Mouse (Mus musculus) urinary bladder, postnatal 14 days (tissue): ENCODE measurements at regions not wholly inside any gene's neighbourhood (a gene's known extent, or its start where the extent isn't known, plus 50 kb on each side); places are given as distances from the start of the nearest gene placed in this dataset.

Source experiments
- DNase-seq: peaks from one replicate; pipeline ENCODE4 v3.0.0; 2021; ENCODE audit warnings: low spot score

DNA sequence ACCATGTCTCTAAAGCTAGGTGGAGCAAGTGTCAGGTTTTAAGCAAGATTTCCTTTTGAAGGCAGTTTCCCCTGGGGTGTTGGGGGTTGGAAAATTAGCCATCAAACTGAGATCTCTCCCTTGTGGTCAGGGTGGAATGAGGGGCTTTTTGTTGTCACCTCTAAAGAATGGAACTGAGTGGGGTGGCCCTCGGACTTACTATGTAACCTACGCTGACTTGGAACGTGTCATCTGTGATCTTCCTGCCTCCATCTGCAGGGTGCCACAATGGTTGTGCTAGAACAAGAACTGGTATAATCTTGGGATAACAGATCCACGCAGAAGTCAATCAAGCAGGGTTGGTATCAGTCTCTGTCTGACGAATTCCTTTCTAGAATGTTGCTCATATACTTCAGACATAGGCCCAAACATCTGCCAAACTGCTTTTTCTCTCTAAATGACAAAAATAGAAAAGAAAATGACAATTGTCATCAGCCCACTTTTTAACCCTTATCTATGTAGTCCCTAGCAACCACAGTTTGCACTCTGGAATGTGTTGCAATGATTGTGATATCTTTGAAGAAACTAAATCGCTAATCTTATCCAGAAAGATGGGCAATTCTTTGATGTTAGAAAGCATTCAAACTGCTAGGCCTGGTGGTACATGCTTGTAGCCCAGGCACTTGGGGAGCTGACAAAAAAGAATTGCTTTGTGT is 50.8 kb upstream of the Sgk1 start:
- DNase-seq, result no peak
